Mouse (Mus musculus) B cell, adult 62 days (primary cell): ENCODE data around the gene Ceacam11. TPM values are rescaled to one million over a fixed set of nuclear protein-coding genes. Genes with fewer than 3 reads are reported as not detected.

Experiments used
- total RNA-seq: library from RNA; stranded (reverse); gene quantifications from 4 replicates; pipeline ENCODE4 v1.2.4, GENCODE M21; 2023

Gene Ceacam11
- total RNA-seq: not detected in 4 replicates

GRCm38 (mm10) chr7:17971824-17972223 is at the start of gene Ceacam11:
Gene Ceacam11 (plus strand): TSS chr7:17972124.

GRCm38 (mm10) chr7:18009589-18009988 is 37.7 kb downstream of the Ceacam11 start, which contains the start of gene Ceacam13:
Gene Ceacam13 (plus strand): TSS chr7:18009889.

Other genes with a start within 250 kb of the Ceacam11 start
- gene Ceacam14, start 159.5 kb upstream of the Ceacam11 start, total RNA-seq: not detected in 4 replicates
- gene Gm5155, start 100.4 kb upstream of the Ceacam11 start, total RNA-seq: not detected in 4 replicates
- not detected in 4 replicates for gene Ceacam13, start 37.8 kb downstream of the Ceacam11 start, total RNA-seq
- gene Ceacam12, start 93.8 kb downstream of the Ceacam11 start, total RNA-seq: not detected in 4 replicates
- not detected in 4 replicates for gene Igfl3, start 204.4 kb downstream of the Ceacam11 start, total RNA-seq